ENCODE assay signal across 8 mouse cellular contexts in the genomic region with DNA sequence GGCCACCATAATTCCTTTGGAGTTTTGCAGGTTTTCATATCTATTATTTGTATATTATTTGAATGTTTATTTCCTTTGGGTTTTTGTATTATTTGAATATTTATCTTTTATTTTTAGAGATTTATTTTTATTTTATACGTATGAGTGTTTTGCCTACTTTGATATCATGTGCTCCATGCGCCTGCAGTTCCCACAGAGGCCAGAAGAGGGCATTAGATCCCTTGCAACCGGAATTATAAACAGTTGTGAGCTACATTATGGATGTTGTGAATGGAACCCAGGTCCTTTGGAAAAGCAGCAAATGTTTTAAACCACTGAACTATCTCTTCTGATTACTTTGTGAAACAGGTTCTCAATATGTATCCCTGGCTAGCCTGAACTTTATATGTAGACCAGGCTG. TPM values are rescaled to one million over a fixed set of nuclear protein-coding genes. Genes with fewer than 3 reads are reported as not detected.
DNase-seq lines count a peak whose midpoint lies in the region; ATAC-seq and TF ChIP-seq lines count a peak whose summit lies in the region.

No protein-coding gene starts in this region.

- H3K27ac ChIP-seq in hindbrain, postnatal 0 days, result no peak overlapping the region
- no peak overlapping the region for H3K27ac ChIP-seq in hindbrain, embryonic 14.5 days
- no peak overlapping the region for H3K27ac ChIP-seq in liver, postnatal 0 days (ENCODE audit: low read depth)
- no peak overlapping the region for H3K27ac ChIP-seq in hindbrain, embryonic 13.5 days

- peak; percentile 59 for TF ChIP-seq CTCF in hindbrain, postnatal 0 days (IDR thresholded peaks at IDR 0.05; ENCODE audit: low read depth)
- TF ChIP-seq CTCF in liver, postnatal 0 days (IDR thresholded peaks at IDR 0.05; ENCODE audit: low read depth), result peak; percentile 80

- H3K27me3 ChIP-seq in hindbrain, postnatal 0 days (ENCODE audit: insufficient read depth, low read length), result no peaks in the 10 kb centered on the region
- no peaks in the 10 kb centered on the region for H3K27me3 ChIP-seq in hindbrain, embryonic 14.5 days (ENCODE audit: control insufficient read depth, insufficient read depth, low read length)
- no peaks in the 10 kb centered on the region for H3K27me3 ChIP-seq in liver, postnatal 0 days (ENCODE audit: insufficient read depth, low read length)
- no peaks in the 10 kb centered on the region for H3K27me3 ChIP-seq in hindbrain, embryonic 13.5 days

- no peak for DNase-seq in hindbrain, postnatal 0 days (ENCODE audit: low spot score)
- no peak for DNase-seq in hindbrain, embryonic 14.5 days (ENCODE audit: low spot score)
- peak; percentile 76 to 77 for DNase-seq in B cell, adult 2 months
- DNase-seq in MN1 (ENCODE audit: low spot score), result peak; percentile 20
- DNase-seq in liver, postnatal 0 days, result peak; percentile 60
- no peak for DNase-seq in ovary, adult 18-20 months (ENCODE audit: low spot score)
- no peak for DNase-seq in ovary, postnatal 14 days (ENCODE audit: low spot score)

- no peak overlapping the region for H3K4me2 ChIP-seq in hindbrain, postnatal 0 days (ENCODE audit: low read depth, low read length)
- H3K4me2 ChIP-seq in hindbrain, embryonic 14.5 days (replicated peaks), result no peak overlapping the region
- H3K4me2 ChIP-seq in liver, postnatal 0 days (ENCODE audit: low read depth, low read length), result no peak overlapping the region
- no peak overlapping the region for H3K4me2 ChIP-seq in hindbrain, embryonic 13.5 days

- no peaks in the 10 kb centered on the region for H3K4me1 ChIP-seq in hindbrain, postnatal 0 days (ENCODE audit: insufficient read depth, low read length)
- H3K4me1 ChIP-seq in hindbrain, embryonic 14.5 days (replicated peaks; ENCODE audit: control insufficient read depth, insufficient read depth, low read length), result no peaks in the 10 kb centered on the region
- no peaks in the 10 kb centered on the region; the same call in 1 of the 2 replicates for H3K4me1 ChIP-seq in liver, postnatal 0 days (ENCODE audit: insufficient read depth)
- H3K4me1 ChIP-seq in hindbrain, embryonic 13.5 days (replicated peaks), result no peaks in the 10 kb centered on the region

- WGBS in hindbrain, postnatal 0 days, result 49% methylated on average over 3 of the region's 3 CpGs
- 50% methylated on average over 3 of the region's 3 CpGs for whole genome bisulfite sequencing in hindbrain, embryonic 14.5 days
- WGBS in liver, postnatal 0 days (ENCODE audit: insufficient replicate concordance), result 56% methylated on average over 3 of the region's 3 CpGs
- 49% methylated on average over 3 of the region's 3 CpGs for WGBS in hindbrain, embryonic 13.5 days

- no peak overlapping the region for H3K4me3 ChIP-seq in hindbrain, postnatal 0 days (ENCODE audit: low read length)
- no peak overlapping the region for H3K4me3 ChIP-seq in hindbrain, embryonic 14.5 days (replicated peaks; ENCODE audit: low read length)
- no peak overlapping the region for H3K4me3 ChIP-seq in liver, postnatal 0 days (ENCODE audit: low read depth, low read length)
- no peak overlapping the region for H3K4me3 ChIP-seq in hindbrain, embryonic 13.5 days

- H3K36me3 ChIP-seq in hindbrain, postnatal 0 days (ENCODE audit: insufficient read depth, low read length), result no peaks in the 10 kb centered on the region
- H3K36me3 ChIP-seq in hindbrain, embryonic 14.5 days (replicated peaks; ENCODE audit: control insufficient read depth, insufficient read depth), result no peaks in the 10 kb centered on the region
- H3K36me3 ChIP-seq in liver, postnatal 0 days (replicated peaks; ENCODE audit: insufficient read depth, low read length), result 0 out of 2 replicates have a peak, but pooled peaks cover 2% of the 10 kb centered on the region
- H3K36me3 ChIP-seq in hindbrain, embryonic 13.5 days, result peaks cover 8% of the 10 kb centered on the region

- H3K9ac ChIP-seq in hindbrain, postnatal 0 days (replicated peaks; ENCODE audit: low read length), result no peak overlapping the region
- no peak overlapping the region for H3K9ac ChIP-seq in hindbrain, embryonic 14.5 days
- no peak overlapping the region for H3K9ac ChIP-seq in liver, postnatal 0 days (replicated peaks)
- H3K9ac ChIP-seq in hindbrain, embryonic 13.5 days, result no peak overlapping the region

- TF ChIP-seq EP300 in liver, postnatal 0 days (IDR thresholded peaks at IDR 0.05; ENCODE audit: low read depth), result no peak

- no peaks in the 10 kb centered on the region for H3K9me3 ChIP-seq in hindbrain, postnatal 0 days (ENCODE audit: low read length)
- no peaks in the 10 kb centered on the region for H3K9me3 ChIP-seq in hindbrain, embryonic 14.5 days (ENCODE audit: control insufficient read depth, low read length)
- H3K9me3 ChIP-seq in liver, postnatal 0 days (ENCODE audit: low read length), result 0 out of 2 replicates have a peak, but pooled peaks cover 2% of the 10 kb centered on the region
- no peaks in the 10 kb centered on the region for H3K9me3 ChIP-seq in hindbrain, embryonic 13.5 days

- ATAC-seq in hindbrain, postnatal 0 days, result no peak
- no peak for ATAC-seq in hindbrain, embryonic 14.5 days (ENCODE audit: low FRiP score)
- no peak for ATAC-seq in liver, postnatal 0 days
- no peak for ATAC-seq in hindbrain, embryonic 13.5 days (ENCODE audit: low FRiP score)

RNA-seq across cellular contexts. Expression of a gene that starts 46.2 kb away (rescaled TPM):
- total RNA-seq in hindbrain, postnatal 0 days (2014; rRNA removed), result 31.7 and 35.4 TPM in 2 replicates
- polyA plus RNA-seq in hindbrain, postnatal 0 days (2015; fragmentation: Nextera tagmentation; extraction: Ambion mirVana), result 101 and 107 TPM in 2 replicates
- 56.7 and 56.9 TPM in 2 replicates for polyA plus RNA-seq in hindbrain, embryonic 14.5 days (2014; fragmentation: Nextera tagmentation; extraction: Ambion mirVana)
- 31.7 and 32.3 TPM in 2 replicates for polyA plus RNA-seq in liver, postnatal 0 days (2015; fragmentation: Nextera tagmentation; extraction: Ambion mirVana)
- polyA plus RNA-seq in hindbrain, embryonic 13.5 days (2015; fragmentation: Nextera tagmentation; extraction: Ambion mirVana), result 34.0 and 40.2 TPM in 2 replicates

Comparison
In these comparisons a context has a peak if more than half of its experiments do, and no peak if none do; other contexts are left out.
1. DNase-seq: peak in B cell, adult 2 months (2 of 2), MN1 (single experiment) and liver, postnatal 0 days (single experiment); none in hindbrain, postnatal 0 days (single experiment), hindbrain, embryonic 14.5 days (single experiment), ovary, adult 18-20 months (single experiment) and ovary, postnatal 14 days (single experiment).